8 mouse cellular contexts compared by ENCODE assay signal in the genomic region with DNA sequence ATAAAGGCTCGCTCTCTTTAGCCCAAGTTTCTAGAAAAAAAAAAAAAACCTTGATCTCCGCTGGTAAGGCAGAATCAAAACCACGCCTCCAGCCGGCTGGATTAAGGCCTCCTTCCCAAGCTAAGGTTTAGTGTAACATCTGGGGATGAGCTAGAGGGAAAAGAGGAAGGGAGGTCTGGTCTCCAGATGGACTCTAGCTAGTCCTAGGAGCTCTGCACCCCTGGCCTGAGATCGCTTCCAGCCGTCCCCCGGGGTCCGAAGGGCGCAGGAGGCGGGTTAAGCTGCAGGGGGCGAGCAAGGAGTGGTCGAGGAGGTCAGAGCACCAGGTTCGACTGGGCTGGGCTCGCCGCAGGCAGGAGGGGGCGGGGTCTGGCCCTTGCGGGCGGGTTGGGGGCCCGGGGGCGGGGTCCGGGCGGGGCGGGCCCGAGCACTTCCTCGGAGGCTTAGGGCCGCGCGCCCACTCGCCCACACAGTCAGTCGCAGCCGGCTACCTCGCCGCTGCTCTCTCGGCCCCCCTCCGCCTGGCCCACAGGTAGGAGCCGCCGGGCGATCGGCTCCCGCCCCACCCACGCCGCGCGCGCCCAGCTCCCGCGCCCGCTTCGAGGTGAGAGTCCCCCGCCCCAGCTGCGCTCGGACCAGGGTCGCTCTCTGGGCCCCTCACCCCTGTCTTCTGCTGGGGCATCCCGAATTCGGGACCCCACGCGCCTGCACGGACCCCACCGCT. TPM values are rescaled to one million over a fixed set of nuclear protein-coding genes. Genes with fewer than 3 reads are reported as not detected.
DNase-seq lines count a peak whose midpoint lies in the region; ATAC-seq and TF ChIP-seq lines count a peak whose summit lies in the region.

Gene Fhl3 (plus strand): TSS at position 454 of the 724 bp plus-strand sequence.

- peak; percentile 56 for DNase-seq in urinary bladder, postnatal 25 days (ENCODE audit: low spot score)
- no peak for DNase-seq in urinary bladder, postnatal 10 days (ENCODE audit: low spot score)
- DNase-seq in heart, postnatal 10 days, result peak; percentile 75 to 76
- DNase-seq in kidney, postnatal 36 days, result peak; percentile 81 to 90
- peak; percentile 64 to 77 for DNase-seq in spleen, postnatal 4 days (ENCODE audit: low spot score in 2 of 2)
- no peak for DNase-seq in left cerebral cortex, postnatal 14 days (ENCODE audit: low spot score in 2 of 2)

- peak within 1 kb of the TSS; percentile 95 for H3K4me3 ChIP-seq in embryonic fibroblast, embryonic 13.5 days (ENCODE audit: insufficient read depth, low read length)

- peak; percentile 88 for TF ChIP-seq POLR2A in embryonic fibroblast, embryonic 13.5 days (IDR thresholded peaks at IDR 0.05; ENCODE audit: low read depth, low read length)

- intact Hi-C loops in heart, postnatal 10 days (cut with DNase I), result no loop called here
- intact Hi-C loops in left cerebral cortex, postnatal 14 days (cut with DNase I), result no loop called here

- TF ChIP-seq CTCF in embryonic fibroblast, embryonic 13.5 days (IDR thresholded peaks at IDR 0.05; ENCODE audit: borderline replicate concordance, insufficient read depth, low read length), result no peak

- H3K4me1 ChIP-seq in embryonic fibroblast, embryonic 13.5 days (ENCODE audit: control insufficient read depth, insufficient read depth, low read length), result peaks cover 7% of the 10 kb centered on the region; the same call in 1 of the 2 replicates

- peak; percentile 18 for ATAC-seq in megakaryocyte-erythroid progenitor cell, adult 5-6 weeks (replicated peaks; ENCODE audit: low FRiP score, low TSS enrichment, poor library complexity, severe bottlenecking)

- peak within 1 kb of the TSS; percentile 86 for H3K27ac ChIP-seq in embryonic fibroblast, embryonic 13.5 days (ENCODE audit: insufficient read depth, low read length)

RNA-seq across cellular contexts. Expression of gene Fhl3, which starts in this region (rescaled TPM):
- polyA plus RNA-seq in embryonic fibroblast, embryonic 13.5 days (2011; ENCODE audit: insufficient read length, low read depth, missing spikeins), result 135 and 148 TPM in 2 replicates
- total RNA-seq in heart, postnatal 10 days (2021), result 10 to 100 TPM; 15.7 to 19.6 TPM
- total RNA-seq in megakaryocyte-erythroid progenitor cell, adult 5-6 weeks (2014; fragmentation: Nextera tagmentation), result 3.3 and 5.3 TPM in 2 replicates
- 0.42 and 4.1 TPM in 2 replicates for total RNA-seq in megakaryocyte-erythroid progenitor cell, adult 5-6 weeks (2017)
- 1 to 10 TPM; 3.8 to 4.2 TPM for total RNA-seq in left cerebral cortex, postnatal 14 days (2021)

Comparison
In these comparisons a context has a peak if more than half of its experiments do, and no peak if none do; other contexts are left out.
1. DNase-seq: peak in urinary bladder, postnatal 25 days (single experiment), heart, postnatal 10 days (2 of 2), kidney, postnatal 36 days (2 of 2) and spleen, postnatal 4 days (2 of 2); none in urinary bladder, postnatal 10 days (single experiment) and left cerebral cortex, postnatal 14 days (0 of 2).